Mouse (Mus musculus): ENCODE results near the gene Pip5k1c.

Gene Pip5k1c

GRCm38 (mm10) chr10:81346453-81347067 lies 53.8 kb downstream of the Pip5k1c start:
- DNase-seq (ENCODE audit: low spot score) = no peak

- DNase-seq (ENCODE audit: low spot score) = no peak
Observed at GRCm38 (mm10) chr10:81349146-81349545, 56.4 kb downstream of the Pip5k1c start.

GRCm38 (mm10) chr10:81349961-81350350 lies 57.2 kb downstream of the Pip5k1c start:
- no peak for DNase-seq (ENCODE audit: low spot score)

- DNase-seq (ENCODE audit: low spot score) = peak; percentile 97
Observed at GRCm38 (mm10) chr10:81350351-81351063, 57.7 kb downstream of the Pip5k1c start, which contains the start of gene Hmg20b. Gene Hmg20b (minus strand): TSS chr10:81350480.

- DNase-seq (ENCODE audit: low spot score) = peak; percentile 66
Observed at GRCm38 (mm10) chr10:81351678-81352291, 59.0 kb downstream of the Pip5k1c start.

DNA sequence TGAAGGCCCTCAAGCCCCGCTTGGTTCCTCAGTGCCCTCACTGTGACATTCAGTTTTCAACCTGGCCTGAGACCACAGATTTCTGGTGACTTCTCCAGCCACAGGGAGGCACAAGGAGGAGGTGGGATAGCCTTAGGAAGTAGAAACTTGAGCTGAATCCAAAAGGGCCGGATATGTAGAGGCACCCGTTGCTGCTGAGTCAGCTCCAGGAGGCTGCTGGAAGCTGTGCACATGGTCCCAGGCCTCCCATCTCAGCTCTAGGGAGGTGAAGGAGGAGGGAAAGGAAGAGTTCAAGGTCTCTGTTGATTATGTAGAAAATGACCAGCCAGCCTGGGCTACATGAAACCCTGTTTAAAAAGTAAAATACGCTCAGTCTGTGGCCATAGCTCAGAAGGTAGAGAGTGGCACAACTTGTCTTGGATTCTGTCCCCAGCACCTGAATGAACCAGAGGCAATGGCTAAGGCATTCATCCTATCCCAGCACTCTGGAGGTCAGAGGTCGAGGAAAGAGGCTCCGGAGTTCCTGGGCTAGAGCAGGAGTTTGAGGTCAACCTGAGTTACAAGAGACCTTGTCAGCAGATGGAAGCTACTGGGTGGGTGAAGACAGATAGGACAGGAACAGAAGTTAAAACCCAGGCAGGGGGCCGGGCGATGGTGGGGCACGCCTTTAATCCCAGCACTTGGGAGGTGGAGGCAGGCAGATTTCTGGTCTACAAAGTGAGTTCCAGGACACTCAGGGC lies 62.1 kb downstream of the Pip5k1c start:
- DNase-seq (ENCODE audit: low spot score) = no peak

DNA sequence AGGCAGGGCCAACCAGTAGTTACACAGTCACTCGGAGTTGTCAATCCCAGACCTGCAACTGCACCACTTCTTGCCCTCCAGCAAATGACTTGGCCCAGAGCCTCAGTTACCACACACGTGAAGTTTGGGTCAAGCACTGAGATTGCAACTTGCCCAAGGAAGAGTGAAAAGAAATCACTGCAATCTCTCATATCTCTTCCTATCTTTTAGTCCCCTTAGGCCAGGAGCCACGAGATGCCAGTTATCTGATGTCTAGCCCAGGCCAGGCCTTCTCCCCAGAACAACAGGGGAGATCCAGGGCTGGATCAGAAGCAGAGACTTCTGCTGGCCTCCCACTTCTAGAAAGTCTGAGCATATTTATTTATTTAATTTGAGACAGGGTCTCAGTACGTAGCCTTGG lies 62.8 kb downstream of the Pip5k1c start:
- DNase-seq (ENCODE audit: low spot score) = no peak

DNA sequence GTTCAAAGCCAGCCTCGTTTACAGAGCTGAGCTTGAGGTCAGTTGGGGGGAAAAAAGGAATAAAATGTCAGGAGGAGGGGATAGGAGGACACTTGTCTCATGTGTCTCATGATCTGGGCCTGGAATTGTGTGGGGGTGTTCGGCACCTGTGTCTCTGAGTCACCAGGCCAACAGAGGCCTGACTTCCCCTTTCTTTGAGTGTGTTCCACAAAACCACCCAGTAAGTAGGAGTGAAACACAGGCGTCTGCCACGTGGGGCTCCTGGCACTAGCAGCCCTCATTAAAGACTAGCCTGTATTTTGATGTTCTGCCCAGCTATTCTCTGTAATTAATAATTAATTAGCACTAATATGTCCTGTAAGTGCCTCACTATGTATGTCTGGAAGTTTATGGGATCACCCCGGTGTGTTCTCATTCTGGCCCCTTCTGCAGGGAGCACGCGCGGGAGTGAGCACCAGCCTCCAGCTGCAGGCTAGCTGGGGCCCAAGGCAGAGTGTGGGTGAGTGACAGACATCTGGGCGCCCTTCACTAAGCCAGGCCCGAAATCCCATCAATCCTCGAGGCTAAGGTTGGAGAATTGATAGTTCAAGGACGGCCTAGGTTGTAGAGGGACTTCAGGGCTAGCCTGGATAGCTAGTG lies 63.7 kb downstream of the Pip5k1c start:
- DNase-seq (ENCODE audit: low spot score) = no peak

GRCm38 (mm10) chr10:81356991-81357844 lies 64.5 kb downstream of the Pip5k1c start, which contains the start of gene Mfsd12:
Gene Mfsd12 (plus strand): TSS chr10:81357491.
- DNase-seq (ENCODE audit: low spot score) = peak; percentile 87

DNA sequence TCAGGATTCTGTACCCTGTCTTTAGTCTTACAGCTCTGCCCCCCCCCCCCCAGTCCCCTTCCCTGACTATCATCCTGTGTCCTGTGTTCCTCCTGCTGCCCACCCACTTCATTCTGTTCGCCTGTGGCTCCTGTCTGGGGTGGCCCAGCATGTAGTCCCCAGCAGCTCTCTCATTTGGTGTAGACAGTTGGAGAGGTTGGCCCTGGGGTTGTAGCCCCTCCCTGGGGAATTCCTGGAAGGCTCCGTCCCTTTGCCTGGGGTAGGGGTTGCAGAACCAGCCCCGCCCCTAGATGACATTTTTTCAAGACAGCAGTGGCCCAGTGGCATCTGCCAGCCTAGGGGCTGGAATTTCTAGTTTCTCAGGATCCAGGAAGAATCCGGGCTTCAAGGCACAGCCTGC lies 65.4 kb downstream of the Pip5k1c start:
- no peak for DNase-seq (ENCODE audit: low spot score)

DNA sequence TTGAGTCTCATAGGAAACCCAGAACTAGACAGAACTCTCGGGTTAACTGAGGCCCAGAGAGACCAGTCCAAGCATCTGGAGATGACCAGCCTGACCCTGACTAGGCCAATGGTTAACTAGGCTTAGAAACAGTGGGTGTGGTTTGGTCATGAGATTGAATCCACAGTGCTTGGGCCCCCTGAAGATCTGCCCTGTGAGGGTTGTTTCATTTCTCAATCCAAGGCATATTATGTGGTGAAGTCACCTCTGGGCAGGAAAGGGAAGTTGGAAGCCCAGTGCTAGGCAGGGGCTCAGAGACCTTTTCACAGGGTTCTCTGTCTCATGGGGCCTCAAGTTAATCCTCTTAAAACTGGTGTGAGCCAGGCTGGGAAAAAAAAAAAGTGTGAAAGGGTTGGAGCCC lies 66.1 kb downstream of the Pip5k1c start:
- DNase-seq (ENCODE audit: low spot score) = no peak

- no peak for DNase-seq (ENCODE audit: low spot score)
Observed at GRCm38 (mm10) chr10:81360721-81361120, 68.0 kb downstream of the Pip5k1c start.

GRCm38 (mm10) chr10:81362336-81362949 lies 69.7 kb downstream of the Pip5k1c start:
- peak; percentile 70 for DNase-seq (ENCODE audit: low spot score)

GRCm38 (mm10) chr10:81363436-81364346 lies 70.9 kb downstream of the Pip5k1c start:
- DNase-seq (ENCODE audit: low spot score) = no peak

DNA sequence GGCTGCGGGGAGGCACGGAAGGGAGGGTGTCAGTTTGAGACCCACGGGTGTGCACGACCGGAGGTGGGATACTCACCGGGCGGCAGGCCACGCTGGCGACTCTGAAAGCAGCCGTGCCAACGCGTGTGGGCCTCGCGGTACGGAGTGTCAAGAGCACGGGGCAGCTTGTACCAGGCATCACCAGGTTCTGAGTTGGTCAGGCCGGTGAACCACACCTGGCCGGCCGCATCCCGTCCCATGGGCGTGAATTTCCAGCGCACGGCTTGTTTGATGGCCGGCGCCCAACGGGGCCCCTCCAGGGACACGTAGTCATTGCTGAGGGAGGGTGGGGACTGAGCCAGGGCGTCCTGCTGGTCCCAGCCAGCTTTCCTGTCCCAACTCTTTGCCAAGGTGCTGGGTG lies 71.9 kb downstream of the Pip5k1c start:
- DNase-seq (ENCODE audit: low spot score) = no peak

- DNase-seq (ENCODE audit: low spot score) = no peak
Observed at GRCm38 (mm10) chr10:81365073-81365472, 72.3 kb downstream of the Pip5k1c start.

- DNase-seq (ENCODE audit: low spot score) = no peak
Observed at GRCm38 (mm10) chr10:81365672-81366476, 73.1 kb downstream of the Pip5k1c start, which contains the start of gene 4930404N11Rik. Gene 4930404N11Rik (minus strand): TSS chr10:81365816.

DNA sequence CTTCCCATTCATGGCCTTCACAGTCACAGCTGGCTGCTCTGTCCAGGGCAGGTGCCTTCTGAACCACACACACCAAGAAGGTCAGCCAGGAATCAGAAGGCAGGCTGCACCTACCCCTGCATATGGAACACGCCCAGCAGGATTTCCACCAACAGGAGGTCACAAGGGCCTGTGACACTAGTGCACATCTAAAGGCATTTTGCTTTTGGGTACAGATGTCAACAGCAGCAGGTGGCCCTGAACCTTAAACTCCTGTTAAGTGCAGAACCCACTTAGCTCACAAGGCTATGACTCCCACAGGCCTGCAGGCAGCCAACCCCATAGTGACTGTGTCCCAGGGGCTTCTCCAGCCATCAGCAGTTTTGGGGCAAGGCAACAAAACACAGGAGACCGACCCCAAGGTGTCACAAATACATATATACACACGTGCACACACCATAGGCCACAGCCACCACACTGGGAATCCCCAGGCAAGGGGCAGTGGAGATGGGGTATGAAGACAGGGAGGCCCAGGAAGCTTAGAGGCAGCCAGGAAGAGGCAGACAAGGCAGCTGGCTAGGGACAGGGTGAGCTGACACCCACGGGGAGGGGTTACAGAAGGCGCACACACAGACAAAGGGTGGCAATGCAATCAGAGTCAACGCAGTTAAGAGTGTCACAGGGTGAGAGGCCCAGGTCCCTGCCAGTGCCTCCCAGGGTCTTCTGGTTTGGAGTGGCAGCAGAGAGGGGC lies 73.9 kb downstream of the Pip5k1c start:
- no peak for DNase-seq (ENCODE audit: low spot score)

All from spleen, adult 12 weeks (tissue).